Mouse (Mus musculus): ENCODE data around the gene Eogt.

Gene Eogt

DNA sequence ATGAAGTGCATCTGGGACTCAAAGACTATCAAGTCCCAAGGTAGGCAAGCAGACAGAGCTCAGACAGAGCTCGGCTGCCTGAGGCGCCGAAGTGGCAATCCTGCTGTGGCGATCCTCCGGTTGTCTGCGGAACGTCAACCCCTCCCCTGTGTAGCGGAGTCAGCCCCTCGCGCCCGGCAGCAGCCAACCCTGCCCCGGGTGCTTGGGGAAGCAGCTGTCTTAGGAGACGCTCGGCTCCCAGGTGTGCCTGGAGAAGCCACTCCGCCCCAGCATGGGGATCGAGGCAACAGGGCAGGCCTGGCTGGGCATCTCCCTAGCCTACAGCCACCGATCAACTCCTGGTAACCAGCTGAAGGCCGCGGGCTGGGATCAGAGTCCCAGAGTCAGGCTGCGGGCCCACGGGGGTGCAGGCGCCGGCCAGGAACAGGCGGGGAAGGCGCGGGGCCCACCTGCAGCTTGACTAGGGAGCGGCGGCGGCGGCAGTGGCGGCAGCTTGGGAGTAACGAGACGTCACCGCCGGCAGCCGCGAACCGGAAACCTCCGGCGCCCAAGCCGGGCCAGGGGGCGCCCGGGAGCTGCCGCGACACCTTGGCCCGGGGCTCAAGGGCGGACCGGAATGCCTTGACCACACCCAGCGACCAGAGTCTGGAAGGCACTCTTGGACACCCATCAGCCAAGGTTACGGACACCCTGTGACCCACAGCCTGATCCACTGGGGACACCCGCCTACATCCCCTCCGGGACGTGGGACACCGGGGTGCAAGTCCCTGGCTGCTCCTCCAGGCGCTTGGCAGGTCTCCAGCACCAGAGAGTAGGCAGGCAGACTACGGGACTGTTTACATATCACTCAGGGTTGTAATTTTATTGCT is at the start of gene Eogt:
TSS of gene Eogt (minus strand) at position 800 of the 869 bp plus-strand sequence.
- DNase-seq, result peak; percentile 89

DNA sequence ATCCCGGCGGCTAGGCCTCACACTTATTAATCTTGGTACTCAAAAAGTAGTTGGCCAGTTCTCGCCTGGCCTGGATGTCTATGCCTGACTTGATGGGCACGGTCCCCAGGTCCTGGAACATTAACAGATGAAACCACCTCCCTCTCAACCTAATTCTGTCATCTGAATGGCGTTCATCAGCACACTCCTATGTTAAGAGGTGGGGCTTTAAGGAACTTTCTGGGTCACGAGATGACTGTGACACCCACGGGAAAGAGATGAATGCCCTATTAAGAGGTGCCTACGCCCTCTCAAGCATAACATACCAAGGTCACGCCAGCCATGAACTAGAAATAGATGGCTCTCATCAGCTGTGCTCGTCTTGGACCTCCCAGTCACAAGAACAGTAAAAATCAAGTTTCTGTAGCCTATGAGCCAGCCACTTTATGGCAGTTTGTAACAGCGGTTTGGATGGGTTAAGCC is 30.4 kb upstream of the Eogt start:
- DNase-seq, result no peak

DNA sequence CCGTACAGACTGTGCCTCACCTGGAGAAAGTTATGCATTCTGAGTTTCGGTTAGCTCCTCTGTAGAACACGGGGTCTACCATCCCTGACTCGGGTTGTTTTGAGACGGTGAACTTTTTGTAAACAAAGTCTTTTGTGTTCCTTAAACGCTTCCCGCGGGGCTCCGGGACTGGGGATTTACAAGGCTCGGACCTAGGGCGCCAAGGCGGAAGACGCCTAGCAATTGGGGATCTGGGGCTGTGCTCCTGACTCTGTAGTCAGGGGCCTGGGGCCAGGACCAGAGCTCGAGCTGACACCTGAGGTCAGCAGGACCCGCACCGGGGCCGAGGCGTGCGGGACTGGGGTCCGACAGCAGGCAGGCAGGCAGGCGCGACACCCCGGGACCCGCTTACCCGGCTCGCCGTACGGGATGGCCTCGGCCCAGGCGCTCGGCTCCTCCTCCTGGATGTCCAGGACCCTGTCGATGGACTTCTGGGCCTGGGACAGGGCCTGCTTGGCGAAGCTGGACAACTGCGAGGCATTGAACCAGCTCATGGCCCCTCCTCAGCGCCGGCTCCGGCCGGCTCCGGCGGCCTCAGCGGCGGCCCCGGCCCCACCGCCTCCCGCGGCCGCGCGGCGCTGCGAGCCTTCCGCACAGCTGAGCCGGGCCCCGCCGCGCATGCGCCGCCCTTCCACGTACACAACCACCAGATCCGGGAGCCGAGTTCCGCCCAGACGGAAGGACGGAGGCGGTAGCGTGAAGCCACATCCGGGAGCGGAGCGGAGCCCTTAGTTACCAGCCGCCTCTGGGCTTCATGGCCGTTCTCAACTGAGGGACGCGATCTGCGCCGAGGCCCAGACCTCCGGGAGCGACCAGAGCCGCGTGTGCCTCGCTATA is 29.7 kb upstream of the Eogt start, which contains the start of gene Tmf1:
TSS of gene Tmf1 (minus strand) at position 632 of the 876 bp plus-strand sequence.
- peak; percentile 96 for DNase-seq

DNA sequence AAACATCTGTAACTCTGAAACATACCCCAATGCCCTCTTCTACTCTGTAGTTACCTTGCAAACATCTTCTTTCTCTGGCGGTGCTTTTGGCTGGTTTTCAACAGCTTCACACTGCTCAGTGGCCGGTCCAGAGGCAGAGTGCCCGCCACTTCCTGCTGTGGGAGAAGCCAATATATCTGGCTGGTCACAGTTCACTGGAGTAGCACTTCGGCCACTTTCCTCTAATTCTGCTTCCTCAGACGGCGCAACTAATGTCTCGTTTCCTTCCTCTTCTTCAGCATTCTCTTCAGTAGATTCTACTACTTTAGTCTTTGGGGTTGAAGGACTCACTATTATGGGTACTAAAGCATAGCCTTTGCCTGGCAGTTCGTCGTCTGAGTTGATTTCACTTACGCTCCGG is 26.7 kb upstream of the Eogt start:
- DNase-seq, result peak; percentile 23

DNA sequence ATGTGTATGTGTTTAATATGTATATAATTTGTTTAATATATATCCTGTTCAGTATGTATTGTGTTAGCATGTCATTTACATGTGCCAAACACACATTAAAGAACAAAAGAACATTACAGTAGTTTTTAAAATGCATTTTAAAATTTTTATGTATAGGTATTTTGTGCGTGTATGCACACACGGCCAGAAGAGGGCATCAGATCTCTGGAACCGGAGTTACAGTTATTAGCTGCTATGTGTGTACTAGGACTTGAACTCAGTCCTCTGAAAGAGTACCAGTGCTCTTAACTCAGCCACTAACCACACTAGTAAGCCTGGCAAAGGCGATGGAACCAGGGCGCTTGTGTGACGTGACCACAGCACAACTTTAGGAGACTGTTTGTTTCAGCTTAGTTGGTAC is 1.2 kb upstream of the Eogt start:
- DNase-seq, result no peak

DNA sequence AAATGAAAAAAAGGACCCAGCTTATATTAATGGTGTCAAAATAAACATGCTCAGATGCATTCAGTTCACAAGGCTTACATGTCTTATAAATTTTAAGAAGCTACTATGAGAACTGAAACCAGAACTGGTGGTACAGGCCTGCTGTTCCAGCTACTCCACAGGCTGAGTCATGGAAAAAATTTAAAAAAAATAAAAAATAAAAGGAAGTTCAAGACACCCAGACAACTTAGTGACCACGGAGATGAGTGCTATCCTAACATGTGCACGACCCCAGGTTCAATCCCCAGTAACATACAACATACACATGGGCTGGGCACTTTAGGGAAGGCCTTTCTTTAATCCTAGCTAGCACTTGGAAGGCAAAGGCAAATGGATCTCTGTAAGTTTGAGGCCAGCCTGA is 739 bp upstream of the Eogt start:
- no peak for DNase-seq

DNA sequence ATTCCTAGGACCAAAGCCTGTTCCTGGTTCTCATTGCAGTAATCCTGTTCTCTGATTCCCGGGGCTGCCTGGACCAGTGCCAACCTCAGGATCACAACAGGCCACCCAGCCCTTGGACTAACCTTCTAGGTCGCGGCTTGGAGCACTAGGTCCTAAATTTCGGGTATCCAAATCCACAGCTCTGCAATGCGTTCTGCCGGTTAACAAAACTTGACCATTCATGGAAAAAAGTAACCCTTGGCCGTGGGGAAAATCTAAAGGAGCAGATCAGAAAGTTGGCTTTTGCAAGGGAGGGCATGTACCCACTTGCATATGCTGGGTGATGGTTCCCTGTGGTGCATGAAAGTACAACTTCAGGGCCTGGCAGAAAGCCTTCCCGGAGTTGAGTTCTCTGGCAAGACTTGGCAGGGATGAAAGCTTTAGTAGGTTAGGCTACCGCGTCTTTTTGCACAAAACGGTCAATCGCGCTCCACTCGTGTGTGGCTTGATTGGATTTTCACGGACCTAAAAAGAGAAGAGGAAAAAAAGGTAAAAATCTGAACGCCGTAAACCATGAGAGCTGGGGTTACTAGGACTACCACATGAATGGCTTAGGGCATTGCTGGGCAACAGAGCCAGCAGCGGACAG is 1.1 kb downstream of the Eogt start:
- peak; percentile 80 for DNase-seq

DNA sequence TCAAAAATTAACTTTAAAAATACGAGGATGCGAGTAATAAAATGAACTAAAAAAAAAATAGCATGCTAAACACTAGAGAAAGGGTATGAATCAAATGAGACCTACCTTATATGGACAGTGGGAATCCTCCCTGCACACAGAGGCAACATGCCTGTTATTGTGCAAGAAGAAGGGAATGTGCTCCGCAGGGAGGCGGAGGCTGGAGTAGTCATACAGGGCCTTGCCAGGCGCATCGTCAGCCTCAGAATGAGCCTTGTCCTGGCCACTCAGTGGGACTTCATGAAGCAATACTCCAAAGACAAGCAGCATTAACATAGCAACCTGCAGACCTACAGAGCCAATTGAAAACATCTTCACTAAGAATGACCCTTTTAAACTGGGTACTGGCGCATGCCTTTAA is 3.8 kb downstream of the Eogt start:
- peak; percentile 65 for DNase-seq

DNA sequence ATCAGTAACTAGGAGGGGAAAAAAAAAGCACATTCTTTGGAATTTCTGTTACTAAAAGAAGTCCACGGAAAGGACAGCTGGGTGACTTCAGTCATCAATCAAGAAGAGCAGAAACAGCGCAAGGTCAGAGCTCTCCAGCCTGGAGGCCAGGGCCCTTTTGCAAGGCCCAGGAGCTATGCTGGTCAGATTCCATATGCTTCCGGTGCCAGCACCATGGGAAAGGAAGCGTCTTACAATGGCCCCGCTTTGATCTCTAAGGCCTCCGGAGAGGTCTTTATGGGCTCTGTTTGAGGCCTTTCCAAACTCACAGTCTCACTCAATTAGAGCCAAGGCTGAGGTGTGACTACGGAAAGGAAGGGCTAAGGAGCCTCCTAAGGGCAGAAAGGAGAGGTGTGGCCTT is 4.6 kb downstream of the Eogt start:
- DNase-seq, result peak; percentile 80

DNA sequence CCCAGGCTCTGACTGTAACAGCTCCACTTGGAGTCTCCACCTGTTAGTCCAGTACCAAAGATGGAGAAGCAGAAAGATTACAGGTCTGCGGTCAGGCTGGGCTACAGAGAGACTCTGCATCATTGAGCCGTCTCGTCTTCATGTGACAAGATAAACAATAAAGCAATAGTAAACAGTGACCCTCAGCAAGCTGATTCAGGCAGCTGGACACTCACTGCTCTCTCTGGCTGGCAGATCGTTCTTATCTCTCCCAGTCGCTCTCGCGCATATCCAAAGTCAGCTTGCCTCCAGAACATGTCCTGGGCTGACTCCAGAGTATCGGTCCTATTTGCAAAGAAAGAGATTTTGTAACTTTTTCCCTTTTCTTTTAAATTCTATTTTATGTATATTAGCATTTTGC is 6.4 kb downstream of the Eogt start:
- DNase-seq, result peak; percentile 29

DNA sequence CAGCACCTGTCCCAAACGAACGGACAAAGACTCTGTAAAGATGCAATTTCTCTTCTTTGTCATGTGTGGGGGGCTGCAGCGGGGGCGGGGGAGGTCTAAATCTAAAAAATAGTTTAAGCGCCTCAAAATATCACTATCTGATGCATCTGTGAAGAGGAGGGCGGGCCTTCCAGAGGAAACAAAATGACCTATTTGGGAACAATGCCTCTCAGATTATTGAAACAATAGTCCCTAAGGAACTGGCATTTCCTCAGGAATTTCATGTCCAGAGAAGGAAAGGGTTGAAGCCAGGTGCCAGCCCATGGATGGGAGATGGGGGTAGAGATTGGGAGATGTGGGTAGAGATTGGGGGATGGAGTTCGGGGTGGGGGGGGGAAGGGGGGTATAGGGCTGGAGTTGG is 7.2 kb downstream of the Eogt start:
- DNase-seq, result peak; percentile 25

DNA sequence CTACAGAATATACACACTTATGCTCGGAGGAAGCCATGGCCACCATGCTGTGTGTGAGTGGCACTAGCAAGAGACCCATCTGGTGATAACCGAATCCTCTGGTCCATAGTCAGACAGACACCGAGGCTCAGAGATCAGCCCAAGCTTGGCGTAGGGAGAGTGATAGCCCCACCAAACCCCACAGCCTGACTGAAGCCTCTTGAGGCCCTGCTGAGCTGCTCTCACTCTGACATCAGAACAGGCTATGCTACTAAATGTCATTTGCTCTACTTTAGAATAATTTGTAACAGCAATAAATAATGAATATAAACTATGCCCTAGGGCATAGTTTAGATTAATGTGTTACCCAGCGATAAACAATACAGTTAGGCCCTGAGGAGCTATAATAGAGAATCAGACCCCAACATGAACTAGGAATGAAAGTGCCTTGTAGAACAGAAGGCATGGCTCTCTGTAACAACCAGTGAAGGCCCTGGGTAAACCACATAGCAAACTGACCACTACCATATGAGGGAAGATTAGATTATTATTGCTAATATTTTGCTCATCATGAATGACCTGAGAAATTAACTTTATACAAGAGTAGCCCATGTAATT is 16.2 kb downstream of the Eogt start:
- DNase-seq, result no peak

DNA sequence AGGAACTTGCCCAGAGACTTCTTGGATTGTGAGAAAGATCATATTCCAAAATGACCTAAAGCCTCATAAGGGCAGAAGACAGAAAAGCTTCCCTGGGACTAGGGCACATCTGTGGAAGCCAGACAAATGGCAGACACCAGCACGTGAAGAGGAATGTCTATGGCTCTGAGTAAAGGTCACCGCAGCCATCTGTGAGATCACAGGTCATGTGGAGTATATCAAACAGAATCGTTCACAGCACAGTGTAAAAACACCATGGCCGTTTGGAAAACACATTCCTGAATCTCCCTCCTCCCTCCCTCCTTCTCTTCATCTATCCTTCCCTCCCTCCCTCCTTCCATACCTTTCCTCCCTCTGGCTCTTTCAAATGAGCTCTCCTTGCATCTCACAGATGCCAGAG is 17.2 kb downstream of the Eogt start:
- DNase-seq, result no peak

DNA sequence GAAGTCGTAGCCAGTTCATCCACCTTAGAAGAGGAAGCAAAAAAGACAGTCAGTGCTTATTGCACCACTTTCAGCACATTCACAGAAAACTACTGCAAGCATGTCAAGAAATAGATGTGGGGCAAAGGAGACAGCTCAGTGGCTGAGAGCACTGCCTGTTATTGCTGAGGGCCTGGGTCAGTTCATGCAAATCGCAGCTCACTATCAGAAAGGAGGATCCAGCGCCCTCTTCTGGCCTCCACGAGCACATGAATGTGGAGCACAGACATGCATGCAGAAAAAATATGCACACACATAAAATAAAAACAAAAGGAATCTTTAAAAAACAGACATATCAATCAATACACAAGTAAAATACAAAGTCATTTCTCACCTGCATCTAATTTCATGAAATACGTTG is 18.0 kb downstream of the Eogt start:
- DNase-seq, result no peak

DNA sequence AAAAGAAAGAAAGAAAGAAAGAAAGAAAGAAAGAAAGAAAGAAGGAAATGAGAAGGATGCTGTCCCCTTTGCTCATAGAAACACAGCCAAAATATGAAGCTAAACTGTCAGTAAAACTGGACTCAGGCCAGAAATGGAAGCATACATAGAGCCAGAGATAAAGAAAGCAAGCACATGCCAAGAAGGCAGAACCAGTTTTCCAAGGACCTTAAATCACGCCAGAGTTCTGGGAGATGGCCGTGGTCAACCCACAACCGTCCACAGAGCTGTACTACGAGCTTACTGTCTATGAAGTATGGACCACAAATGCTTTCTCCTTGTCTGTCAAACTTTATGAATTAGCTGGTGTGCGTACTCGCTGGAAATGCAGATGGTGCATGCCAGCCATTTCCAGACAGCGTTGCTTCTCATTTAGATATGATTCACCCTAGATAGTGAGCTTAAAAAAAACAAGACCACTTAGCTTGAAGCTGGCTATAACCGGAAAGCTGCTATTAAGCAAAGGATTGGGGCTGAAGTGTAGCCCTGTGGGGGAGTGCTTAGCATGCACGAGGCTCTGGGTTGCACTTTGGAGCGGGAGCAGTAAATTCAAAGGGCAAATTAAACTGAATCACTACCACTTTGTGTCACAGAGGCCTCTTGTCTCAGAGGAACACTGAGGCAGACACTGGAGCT is 24.5 kb downstream of the Eogt start:
- DNase-seq, result peak; percentile 9

DNA sequence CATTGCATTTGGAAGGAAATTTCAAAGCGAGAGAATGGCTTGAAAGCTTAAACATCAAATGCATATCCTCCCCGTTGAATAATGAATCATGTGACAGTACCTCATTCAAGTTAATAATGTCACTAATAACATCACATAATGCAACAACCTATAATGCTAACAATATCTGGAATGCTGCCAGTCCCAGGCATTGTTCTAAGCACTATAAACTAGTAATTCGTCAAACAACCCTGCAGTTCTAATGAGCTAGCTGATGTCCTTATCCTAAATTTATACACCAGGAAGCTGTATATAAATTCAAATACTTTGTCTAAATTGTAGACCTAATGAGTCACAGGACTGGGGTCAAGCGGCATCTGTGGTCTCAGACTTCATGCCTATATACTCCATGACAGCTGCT is 28.1 kb downstream of the Eogt start:
- DNase-seq, result no peak

DNA sequence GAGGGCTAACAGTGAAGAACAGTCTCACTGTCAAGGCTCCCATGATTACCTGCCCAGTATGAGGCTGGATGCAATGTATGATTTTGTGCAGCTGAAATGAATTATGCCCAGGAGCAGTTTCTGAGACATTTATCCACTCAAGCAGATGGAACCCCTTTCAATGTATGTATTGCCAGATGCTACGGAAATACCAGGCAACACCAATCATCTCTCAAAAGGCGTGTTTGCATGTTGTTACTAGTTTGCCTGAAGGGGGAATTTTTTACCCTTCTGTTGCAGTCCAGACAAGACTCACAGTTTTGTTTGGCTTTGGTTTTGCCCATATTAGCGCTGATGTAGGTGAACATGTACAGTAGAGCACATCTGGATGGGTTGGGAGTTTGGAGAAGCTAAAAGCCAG is 30.7 kb downstream of the Eogt start:
- no peak for DNase-seq

DNA sequence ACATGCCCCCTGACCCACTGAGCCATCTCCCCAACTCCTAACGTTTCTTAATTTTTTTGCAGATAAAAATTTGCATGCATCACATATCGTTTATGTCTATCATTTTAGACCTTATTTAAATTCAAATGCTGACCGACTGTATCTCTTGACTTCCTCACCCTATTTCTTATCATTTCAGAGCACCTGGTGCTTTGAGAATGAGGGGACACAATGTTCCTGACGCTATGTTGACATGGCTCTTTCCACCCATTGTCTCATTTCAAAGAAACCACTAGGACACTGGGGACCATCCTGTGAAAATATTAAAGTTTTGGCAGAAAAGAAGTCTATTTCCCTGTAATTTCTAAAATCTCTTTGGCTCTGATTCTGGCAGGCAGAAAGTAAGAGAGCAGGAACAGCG is 32.1 kb downstream of the Eogt start:
- DNase-seq, result no peak

DNA sequence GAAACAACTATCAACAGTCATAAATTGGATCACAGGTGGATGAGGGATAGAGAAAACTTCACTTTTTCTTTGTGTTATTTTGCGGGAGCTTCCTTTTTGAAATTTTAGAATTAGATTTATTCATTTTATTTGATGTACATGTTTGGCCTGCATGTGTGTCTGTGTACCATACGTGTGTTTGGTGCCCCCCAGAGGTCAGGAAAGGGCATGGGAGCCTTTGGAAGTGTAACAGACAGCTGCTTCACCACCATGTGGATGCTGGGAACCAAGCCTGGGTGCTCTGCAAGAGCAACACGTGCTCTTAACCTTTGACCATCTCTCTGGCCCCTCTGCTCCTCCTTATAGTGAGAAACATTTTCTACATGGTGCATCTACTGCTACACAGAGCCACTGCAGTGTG is 34.2 kb downstream of the Eogt start:
- DNase-seq, result no peak

DNA sequence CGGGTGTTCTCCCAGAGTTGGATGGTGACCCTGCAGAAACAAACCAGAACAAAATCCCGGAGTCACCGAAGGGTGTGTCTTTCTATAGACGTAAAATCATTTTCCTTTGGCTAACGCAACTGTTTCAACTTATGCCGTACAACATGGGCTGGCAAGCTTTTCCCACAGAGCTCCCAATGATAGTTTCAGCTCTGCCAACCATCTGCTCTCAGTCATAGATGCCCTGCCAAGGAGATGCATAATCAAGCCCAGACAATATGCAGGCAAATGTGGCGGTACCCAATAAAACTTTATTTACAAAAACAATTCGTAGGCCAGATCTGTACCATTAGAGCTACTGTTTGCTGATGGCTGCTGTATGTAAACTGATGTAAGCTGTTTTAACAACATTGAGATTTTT is 36.8 kb downstream of the Eogt start:
- DNase-seq, result no peak

DNA sequence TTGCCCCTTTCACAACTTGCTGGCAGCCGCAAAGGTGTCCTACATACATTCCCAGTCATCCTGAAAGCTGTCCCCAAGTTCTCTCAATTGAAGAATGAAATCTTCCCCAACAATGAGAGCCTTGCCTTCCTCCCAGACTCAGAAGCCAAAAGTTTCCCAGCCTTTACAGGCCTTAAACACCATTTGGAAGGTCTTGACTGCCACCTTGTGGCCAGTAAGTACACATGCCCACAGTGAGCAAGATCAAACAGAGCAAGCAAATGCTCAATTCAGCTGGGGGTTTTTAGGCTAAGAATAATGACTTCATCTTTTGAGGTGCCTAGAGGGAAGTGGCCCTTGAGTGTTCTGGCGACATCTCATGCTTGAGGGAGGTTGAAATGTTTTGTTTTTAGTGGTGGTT is 42.2 kb downstream of the Eogt start:
- DNase-seq, result peak; percentile 68

DNA sequence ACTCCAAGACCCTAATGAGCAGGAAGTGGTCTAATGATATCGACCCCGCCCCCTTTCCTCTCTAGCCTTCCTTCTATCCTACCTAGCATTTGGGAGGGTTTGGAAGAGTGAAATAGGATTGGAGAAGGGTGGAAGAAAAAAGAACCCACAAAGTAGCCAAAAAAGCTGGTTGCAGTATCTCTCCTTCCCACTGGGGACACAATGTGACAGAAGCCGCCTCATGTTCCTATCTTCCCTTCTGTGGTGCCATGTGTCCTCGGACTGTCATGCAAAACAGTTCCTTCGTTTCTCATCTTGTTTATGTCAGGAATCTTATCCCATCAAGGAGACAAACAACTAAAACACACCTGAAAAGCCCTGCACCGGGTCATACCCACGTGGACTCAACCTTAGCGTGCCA is 42.9 kb downstream of the Eogt start:
- no peak for DNase-seq
